Comparison of ENCODE assay signal across 8 mouse cellular contexts in genomic region chr7:116246696-116247376, GRCm38 (mm10).
A peak's percentile ranks its signal among the peaks of the same experiment; 100 is the strongest.
DNase-seq lines count a peak whose midpoint lies in the region; ATAC-seq and TF ChIP-seq lines count a peak whose summit lies in the region.

No protein-coding gene starts in this region.

- ATAC-seq in megakaryocyte, adult 5-6 weeks (ENCODE audit: poor library complexity, severe bottlenecking) = no peak
- ATAC-seq in limb, embryonic 12.5 days (ENCODE audit: insufficient number of reproducible peaks, insufficient read depth, low FRiP score, low TSS enrichment, low read depth) = no peak
- ATAC-seq in stomach, postnatal 0 days (ENCODE audit: low FRiP score, low TSS enrichment) = peak; percentile 21

- WGBS in limb, embryonic 12.5 days = 23% methylated on average over 15 of the region's 15 CpGs
- WGBS in stomach, postnatal 0 days = 27% methylated on average over 14 of the region's 15 CpGs

- no peak for TF ChIP-seq EP300 in stomach, postnatal 0 days (optimal IDR thresholded peaks at IDR 0.05)

- DNase-seq in adrenal gland, adult 2 months = peak; percentile 23
- no peak for DNase-seq in adrenal gland, adult 18-20 months (ENCODE audit: low spot score in 2 of 2)
- no peak for DNase-seq in stomach, postnatal 0 days (ENCODE audit: low spot score)
- no peak for DNase-seq in gastrocnemius, postnatal 4 days (ENCODE audit: low spot score in 2 of 2)
- no peak for DNase-seq in layer of hippocampus, postnatal 10 days (ENCODE audit: low spot score in 2 of 2)

- H3K4me1 ChIP-seq in megakaryocyte, embryonic 14.5 days = peaks cover 11% of the 10 kb centered on the region
- peaks cover 18% of the 10 kb centered on the region for H3K4me1 ChIP-seq in limb, embryonic 12.5 days (replicated peaks)
- no peaks in the 10 kb centered on the region for H3K4me1 ChIP-seq in stomach, postnatal 0 days (replicated peaks; ENCODE audit: control insufficient read depth, insufficient read depth)

- H3K4me2 ChIP-seq in limb, embryonic 12.5 days = peak overlapping the region; percentile 48
- H3K4me2 ChIP-seq in stomach, postnatal 0 days (replicated peaks; ENCODE audit: low read depth) = peak overlapping the region; percentile 23; the same call in 1 of the 2 replicates

- H3K4me3 ChIP-seq in megakaryocyte, embryonic 14.5 days (replicated peaks) = peak overlapping the region; percentile 42
- H3K4me3 ChIP-seq in limb, embryonic 12.5 days (replicated peaks) = peak overlapping the region; percentile 9; the same call in 1 of the 2 replicates
- H3K4me3 ChIP-seq in stomach, postnatal 0 days (ENCODE audit: low read depth, low read length) = no peak overlapping the region

- TF ChIP-seq CTCF in stomach, postnatal 0 days (IDR thresholded peaks at IDR 0.05; ENCODE audit: low read depth) = no peak

- no peak overlapping the region for H3K9ac ChIP-seq in limb, embryonic 12.5 days (replicated peaks)
- no peak overlapping the region for H3K9ac ChIP-seq in stomach, postnatal 0 days (ENCODE audit: low read length)

- H3K27ac ChIP-seq in limb, embryonic 12.5 days = 0 out of 2 replicates have a peak overlapping the region, but pooled peaks have one; percentile 41
- H3K27ac ChIP-seq in stomach, postnatal 0 days (replicated peaks) = no peak overlapping the region

- H3K27me3 ChIP-seq in megakaryocyte, embryonic 14.5 days (replicated peaks) = peaks cover 13% of the 10 kb centered on the region
- no peaks in the 10 kb centered on the region for H3K27me3 ChIP-seq in limb, embryonic 12.5 days
- no peaks in the 10 kb centered on the region for H3K27me3 ChIP-seq in stomach, postnatal 0 days (ENCODE audit: control insufficient read depth, insufficient read depth, low read length)

- H3K36me3 ChIP-seq in megakaryocyte, embryonic 14.5 days (replicated peaks; ENCODE audit: low read length) = no peaks in the 10 kb centered on the region
- H3K36me3 ChIP-seq in limb, embryonic 12.5 days = no peaks in the 10 kb centered on the region
- H3K36me3 ChIP-seq in stomach, postnatal 0 days (ENCODE audit: control insufficient read depth, insufficient read depth, low read length) = no peaks in the 10 kb centered on the region

- H3K9me3 ChIP-seq in megakaryocyte, embryonic 14.5 days = no peaks in the 10 kb centered on the region
- H3K9me3 ChIP-seq in limb, embryonic 12.5 days = no peaks in the 10 kb centered on the region
- H3K9me3 ChIP-seq in stomach, postnatal 0 days (ENCODE audit: control insufficient read depth, low read length) = no peaks in the 10 kb centered on the region
